Mouse (Mus musculus) limb, embryonic 14.5 days (tissue): ENCODE data around the gene Neurl1a. TPM values are rescaled to one million over a fixed set of nuclear protein-coding genes. Genes with fewer than 3 reads are reported as not detected.
A peak's percentile ranks its signal among the peaks of the same experiment; 100 is the strongest.

Source experiments
- ATAC-seq: fragments of 200-750 bp; cut with Nextera tagmentation; 2 replicates; pipeline ENCODE4 v1.8.0; 2017; ENCODE audit warnings: low read depth, moderate number of reproducible peaks, moderate TSS enrichment; ENCODE audit not compliant: low FRiP score
- DNase-seq: peaks from one replicate; pipeline ENCODE4 v3.0.0-alpha.2; 2015; ENCODE audit warnings: low spot score
- H3K27ac ChIP-seq: fragments of 300-500 bp; sonication (generic); replicated peaks from 2 replicates; pipeline ENCODE4 v1.5.1; 2014; ENCODE audit warnings: low read depth, mild to moderate bottlenecking, low read length, moderate library complexity, mixed read lengths
- H3K27me3 ChIP-seq: fragments of 300-500 bp; sonication (generic); 2 replicates; pipeline ENCODE4 v1.6.1; 2014; ENCODE audit warnings: low read length, mixed read lengths; ENCODE audit not compliant: control insufficient read depth, insufficient read depth
- H3K36me3 ChIP-seq: fragments of 300-500 bp; sonication (generic); 2 replicates; pipeline ENCODE4 v1.6.1; 2014; ENCODE audit warnings: mild to moderate bottlenecking, low read length, moderate library complexity, mixed read lengths; ENCODE audit not compliant: control insufficient read depth, insufficient read depth
- H3K4me1 ChIP-seq: fragments of 300-500 bp; sonication (generic); 2 replicates; pipeline ENCODE4 v1.6.1; 2014; ENCODE audit warnings: antibody characterized with exemption, low read length, mixed read lengths; ENCODE audit not compliant: control insufficient read depth, insufficient read depth
- H3K4me2 ChIP-seq: fragments of 300-500 bp; sonication (generic); replicated peaks from 2 replicates; pipeline ENCODE4 v1.6.1; 2014; ENCODE audit warnings: low read depth, mild to moderate bottlenecking, low read length, moderate library complexity; ENCODE audit not compliant: severe bottlenecking
- H3K4me3 ChIP-seq: fragments of 300-500 bp; sonication (generic); replicated peaks from 2 replicates; pipeline ENCODE4 v1.5.1; 2014; ENCODE audit warnings: low read length
- H3K9ac ChIP-seq: fragments of 300-500 bp; sonication (generic); 2 replicates; pipeline ENCODE4 v1.6.1; 2014; ENCODE audit warnings: mild to moderate bottlenecking, low read depth, low read length, moderate library complexity; ENCODE audit not compliant: severe bottlenecking
- H3K9me3 ChIP-seq: fragments of 300-500 bp; sonication (generic); 2 replicates; pipeline ENCODE4 v1.6.1; 2016; ENCODE audit warnings: low read length; ENCODE audit not compliant: control insufficient read depth
- POLR2A ChIP-seq: fragments of 200-500 bp; IDR thresholded peaks from 2 replicates; pipeline ENCODE4 v1.8.0; 2012; ENCODE audit warnings: inconsistent platforms, mild to moderate bottlenecking, moderate library complexity, borderline replicate concordance; ENCODE audit not compliant: insufficient read depth, insufficient read length; ENCODE audit errors: extremely low read depth
- WGBS: fragments of 180-500 bp; shearing (Covaris S2); extraction: QIAGEN DNeasy Blood & Tissue Kit; methylation state at CpG from one replicate; pipeline ENCODE4 v1.1.7; 2014; 5-methylcytosine and 5-hydroxymethylcytosine counted together
- polyA plus RNA-seq, 2 experiments: library from polyadenylated mRNA; depleted of rRNA in 1 of 2; stranded (reverse) in 1 of 2; unstranded in 1 of 2; fragments of >200 nt; fragmentation: Nextera tagmentation in 1 of 2; extraction: Ambion mirVana in 1 of 2; gene quantifications; 2 replicates each; pipeline versions ENCODE4 v1.2.1 to v1.2.3; 2012 to 2014

The Neurl1a gene
- polyA plus RNA-seq, 2 experiments: 8.0 to 10.3 TPM

GRCm38 (mm10) chr19:47224743-47225142, 46.1 kb downstream of the Neurl1a start:
- H3K4me2 ChIP-seq: no peak overlapping the region
- no peak for TF ChIP-seq POLR2A
- ATAC-seq (no peak), DNase-seq (no peak)
- H3K4me3 ChIP-seq: no peak overlapping the region
- no peak overlapping the region for H3K9ac ChIP-seq
- H3K27ac ChIP-seq: no peak overlapping the region
- peaks cover 9% of the 10 kb centered on the region for H3K4me1 ChIP-seq
- H3K9me3 ChIP-seq: no peaks in the 10 kb centered on the region
- no peaks in the 10 kb centered on the region for H3K27me3 ChIP-seq
- H3K36me3 ChIP-seq: no peaks in the 10 kb centered on the region
- 80% methylated on average over 4 of the region's 4 CpGs for WGBS

GRCm38 (mm10) chr19:47225791-47226190, 47.2 kb downstream of the Neurl1a start:
- WGBS: 80% methylated on average over 5 of the region's 5 CpGs
- Histone ChIP-seq H3K4me2 (no peak overlapping the region), H3K4me3 (no peak overlapping the region), H3K27me3 (no peaks in the 10 kb centered on the region), H3K9ac (no peak overlapping the region), H3K4me1 (peaks cover 9% of the 10 kb centered on the region), H3K36me3 (no peaks in the 10 kb centered on the region), H3K9me3 (no peaks in the 10 kb centered on the region), H3K27ac (no peak overlapping the region)
- DNase-seq (no peak), ATAC-seq (no peak)
- no peak for TF ChIP-seq POLR2A

GRCm38 (mm10) chr19:47228725-47229252, 50.2 kb downstream of the Neurl1a start:
- H3K27ac ChIP-seq: no peak overlapping the region
- peak overlapping the region; percentile 28; the same call in 1 of the 2 replicates for H3K9ac ChIP-seq
- 4% methylated on average over 14 of the region's 17 CpGs for WGBS
- DNase-seq (no peak), ATAC-seq (peak; percentile 70)
- peaks cover 9% of the 10 kb centered on the region for H3K4me1 ChIP-seq
- no peaks in the 10 kb centered on the region for H3K9me3 ChIP-seq
- TF ChIP-seq POLR2A: no peak
- no peaks in the 10 kb centered on the region for H3K27me3 ChIP-seq
- H3K4me2 ChIP-seq: peak overlapping the region; percentile 39
- H3K36me3 ChIP-seq: no peaks in the 10 kb centered on the region
- H3K4me3 ChIP-seq: 0 out of 2 replicates have a peak overlapping the region, but pooled peaks have one; percentile 4

- peaks cover 9% of the 10 kb centered on the region for H3K4me1 ChIP-seq
- no peak for DNase-seq
- no peak for ATAC-seq
- no peaks in the 10 kb centered on the region for H3K27me3 ChIP-seq
- no peaks in the 10 kb centered on the region for H3K36me3 ChIP-seq
- H3K4me2 ChIP-seq: no peak overlapping the region
- no peak for TF ChIP-seq POLR2A
- H3K9ac ChIP-seq: no peak overlapping the region
- H3K9me3 ChIP-seq: no peaks in the 10 kb centered on the region
- no peak overlapping the region for H3K27ac ChIP-seq
- no peak overlapping the region for H3K4me3 ChIP-seq
- 78% methylated on average over 5 of the region's 5 CpGs for WGBS
Measured at GRCm38 (mm10) chr19:47229461-47229860, 50.8 kb downstream of the Neurl1a start.

- ATAC-seq (no peak), DNase-seq (no peak)
- WGBS: 89% methylated on average over 7 of the region's 7 CpGs
- Histone ChIP-seq H3K27me3 (no peaks in the 10 kb centered on the region), H3K9me3 (no peaks in the 10 kb centered on the region), H3K9ac (no peak overlapping the region), H3K4me1 (peaks cover 9% of the 10 kb centered on the region), H3K27ac (no peak overlapping the region), H3K4me3 (no peak overlapping the region), H3K36me3 (no peaks in the 10 kb centered on the region), H3K4me2 (no peak overlapping the region)
- TF ChIP-seq POLR2A: no peak
Measured at GRCm38 (mm10) chr19:47230082-47230481, 51.5 kb downstream of the Neurl1a start.

- Histone ChIP-seq H3K4me2 (no peak overlapping the region), H3K4me1 (peaks cover 9% of the 10 kb centered on the region), H3K27me3 (no peaks in the 10 kb centered on the region), H3K36me3 (no peaks in the 10 kb centered on the region), H3K4me3 (no peak overlapping the region), H3K9ac (no peak overlapping the region), H3K27ac (no peak overlapping the region), H3K9me3 (no peaks in the 10 kb centered on the region)
- no peak for TF ChIP-seq POLR2A
- no peak for DNase-seq
- 85% methylated on average over 8 of the region's 8 CpGs for WGBS
- ATAC-seq: no peak
Measured at GRCm38 (mm10) chr19:47230682-47231081, 52.1 kb downstream of the Neurl1a start.
